Mouse (Mus musculus) WW6 (cell line): Measurements from ENCODE around the gene Trip6.
A peak's percentile ranks its signal among the peaks of the same experiment; 100 is the strongest.

ENCODE experiments used
- DNase-seq: peaks from one replicate; pipeline ENCODE4 v3.0.0-alpha.2; 2013; ENCODE audit warnings: low read depth, low spot score

Trip6 gene

GRCm38 (mm10) chr5:137314193-137315083 is at the start of gene Trip6:
Gene Trip6 (minus strand): TSS chr5:137314404.
- peak; percentile 78 for DNase-seq

GRCm38 (mm10) chr5:137358382-137358781 is 44.2 kb upstream of the Trip6 start:
- DNase-seq = no peak

- DNase-seq = no peak
These were observed 39.9 kb upstream of the Trip6 start for GRCm38 (mm10) chr5:137354091-137354490.

GRCm38 (mm10) chr5:137352011-137352975 is 38.1 kb upstream of the Trip6 start:
- no peak for DNase-seq

- DNase-seq = no peak
These were observed 37.2 kb upstream of the Trip6 start for GRCm38 (mm10) chr5:137351394-137351793.

- no peak for DNase-seq
These were observed 36.8 kb upstream of the Trip6 start for GRCm38 (mm10) chr5:137351058-137351380.

- DNase-seq = no peak
These were observed 36.2 kb upstream of the Trip6 start for GRCm38 (mm10) chr5:137350205-137351057.

DNA sequence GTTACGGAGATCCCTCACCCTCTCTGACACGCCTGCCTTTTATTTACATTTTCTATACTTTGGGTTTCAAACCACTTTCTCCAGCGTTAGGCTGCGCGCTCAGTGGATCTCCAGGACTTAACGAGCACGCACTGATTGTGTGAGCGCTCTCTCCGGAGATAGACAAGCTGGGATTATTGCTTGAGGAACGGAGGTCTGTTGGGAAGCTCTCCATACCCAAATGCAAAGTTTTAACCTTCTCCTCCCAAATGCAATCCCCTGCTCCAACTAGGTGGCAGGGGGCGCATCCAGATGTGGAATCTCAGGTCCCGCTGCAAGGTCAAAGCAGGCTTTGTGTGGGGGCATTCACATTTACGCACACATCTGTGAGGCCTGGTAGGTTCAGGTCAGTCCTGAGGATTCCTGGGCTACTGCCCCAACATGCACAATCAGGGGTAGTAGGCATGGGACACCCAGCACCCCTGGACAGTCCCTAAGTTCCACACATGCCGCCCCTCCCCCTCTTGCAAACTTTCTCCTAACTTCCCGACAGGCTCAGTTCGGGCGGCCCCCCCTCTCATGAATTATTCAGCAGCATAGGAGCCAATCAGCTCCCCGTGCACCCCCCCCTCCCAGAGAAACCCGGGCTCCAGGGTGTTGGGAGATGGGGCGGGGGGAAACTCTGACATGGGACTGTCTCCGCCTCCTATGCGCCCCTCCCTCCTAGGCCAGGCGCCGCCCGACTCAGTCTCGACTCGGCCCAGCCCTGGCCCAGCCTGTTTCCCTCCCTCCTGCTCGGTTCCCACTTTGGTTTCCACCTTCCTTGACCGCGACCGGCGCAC is 35.4 kb upstream of the Trip6 start, which contains the start of gene Ephb4:
Gene Ephb4, plus strand, starts transcription at position 726 of the 821 bp plus-strand sequence.
- DNase-seq = peak; percentile 81

- DNase-seq = no peak
These were observed 34.5 kb upstream of the Trip6 start for GRCm38 (mm10) chr5:137348482-137349383.

GRCm38 (mm10) chr5:137347856-137348255 is 33.7 kb upstream of the Trip6 start:
- no peak for DNase-seq

GRCm38 (mm10) chr5:137346983-137347382 is 32.8 kb upstream of the Trip6 start:
- DNase-seq = no peak

- DNase-seq = no peak
These were observed 32.2 kb upstream of the Trip6 start for GRCm38 (mm10) chr5:137346388-137346787.

DNA sequence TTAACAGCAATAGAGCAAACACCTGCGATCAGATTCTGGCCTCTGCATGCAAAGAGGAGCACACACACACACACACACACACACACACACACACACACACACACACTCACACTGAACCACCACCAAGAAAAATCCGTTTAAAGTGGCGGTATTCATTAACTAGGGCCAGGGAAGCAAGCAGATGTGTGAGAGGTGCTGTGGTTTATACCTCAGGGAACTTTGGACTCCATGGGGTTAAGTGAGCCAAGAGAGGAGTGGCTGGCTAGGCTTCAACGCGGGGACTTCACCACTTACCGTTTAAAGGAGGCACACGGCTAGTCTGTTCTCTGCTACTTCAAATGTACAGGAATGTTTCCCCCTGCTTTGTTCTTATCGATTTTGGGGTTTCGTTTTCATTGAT is 31.6 kb upstream of the Trip6 start:
- no peak for DNase-seq

DNA sequence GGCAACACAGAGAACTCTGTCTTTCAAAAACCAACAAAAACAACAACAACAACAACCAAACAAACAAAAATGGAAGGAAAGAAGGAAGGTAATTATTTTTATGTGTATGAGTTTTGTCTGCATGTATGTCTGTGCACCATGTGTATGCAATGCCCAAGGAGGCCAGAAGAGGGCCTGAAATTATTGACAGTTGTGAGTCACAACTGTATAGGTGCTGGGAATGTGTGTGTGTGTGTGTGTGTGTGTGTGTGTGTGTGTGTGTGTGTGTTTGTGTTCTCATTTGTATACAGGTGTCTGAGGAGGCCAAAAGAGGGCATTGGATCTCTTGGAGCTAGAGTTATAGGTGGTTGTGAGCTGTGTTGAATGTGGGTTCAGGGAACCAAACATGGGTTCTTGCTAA is 29.7 kb upstream of the Trip6 start:
- no peak for DNase-seq

DNA sequence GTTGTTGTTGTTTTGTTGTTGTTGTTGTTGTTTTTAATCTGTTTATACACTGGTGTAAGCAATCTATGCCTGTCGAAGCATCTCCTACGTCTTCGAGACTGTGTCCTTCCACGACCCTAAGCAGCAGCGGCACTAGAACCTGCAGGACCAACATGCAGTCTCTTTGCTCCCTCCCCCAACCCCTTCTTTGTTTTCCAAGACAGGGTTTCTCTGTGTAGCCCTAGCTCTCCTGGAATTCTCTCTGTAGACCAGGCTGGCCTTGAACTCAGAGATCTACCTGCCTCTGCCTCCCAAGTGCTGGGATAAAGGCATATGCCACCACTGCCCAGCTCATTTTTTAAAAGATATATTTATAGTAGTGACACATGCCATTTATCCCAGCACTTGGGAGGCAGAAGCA is 29.2 kb upstream of the Trip6 start:
- DNase-seq = no peak

GRCm38 (mm10) chr5:137342407-137343012 is 28.3 kb upstream of the Trip6 start:
- DNase-seq = no peak

GRCm38 (mm10) chr5:137340222-137340621 is 26.0 kb upstream of the Trip6 start:
- DNase-seq = no peak

GRCm38 (mm10) chr5:137339290-137339979 is 25.2 kb upstream of the Trip6 start:
- DNase-seq = no peak
